Mouse (Mus musculus) small intestine, adult 2 months (tissue): ENCODE measurements at regions not wholly inside any gene's neighbourhood (a gene's known extent, or its start where the extent isn't known, plus 50 kb on each side); places are given as distances from the start of the nearest gene placed in this dataset.

ENCODE experiments used
- H3K27ac ChIP-seq: fragments of 200-500 bp; 2 replicates; pipeline ENCODE4 v1.5.1; 2012; ENCODE audit warnings: low read depth, low read length, control low read depth, inconsistent platforms; ENCODE audit not compliant: insufficient read depth
- H3K27me3 ChIP-seq: fragments of 200-500 bp; 2 replicates; pipeline ENCODE4 v1.6.1; 2012; ENCODE audit warnings: mild to moderate bottlenecking, moderate library complexity, low read length, inconsistent platforms; ENCODE audit not compliant: control insufficient read depth, insufficient read depth
- H3K36me3 ChIP-seq: fragments of 200-500 bp; 2 replicates; pipeline ENCODE4 v1.6.1; 2012; ENCODE audit warnings: mild to moderate bottlenecking, low read length, control low read depth, inconsistent platforms; ENCODE audit not compliant: control insufficient read depth, insufficient read depth
- H3K4me1 ChIP-seq: fragments of 200-500 bp; 2 replicates; pipeline ENCODE4 v1.6.1; 2012; ENCODE audit warnings: low read length, inconsistent platforms, mixed read lengths; ENCODE audit not compliant: control insufficient read depth, insufficient read depth, insufficient read length
- H3K4me3 ChIP-seq: fragments of 200-500 bp; 2 replicates; pipeline ENCODE4 v1.5.1; 2012; ENCODE audit warnings: low read depth, mild to moderate bottlenecking, control low read depth, inconsistent platforms, low read length, moderate library complexity
- CTCF ChIP-seq: fragments of 200-500 bp; IDR thresholded peaks from 2 replicates; pipeline ENCODE4 v1.5.1; 2012; ENCODE audit warnings: low read depth, mild to moderate bottlenecking, control low read depth, inconsistent platforms, low read length, moderate library complexity, mixed read lengths; ENCODE audit not compliant: insufficient replicate concordance, insufficient read length; ENCODE audit errors: extremely low read depth
- POLR2A ChIP-seq: fragments of 200-500 bp; IDR thresholded peaks from 2 replicates; pipeline ENCODE4 v1.6.1; 2012; ENCODE audit warnings: low read depth, mild to moderate bottlenecking, control low read depth, inconsistent platforms, low read length, moderate library complexity
- WGBS: fragments of 180-500 bp; shearing (Covaris S2); methylation state at CpG from one replicate; pipeline ENCODE4 v1.1.7; 2018; 5-methylcytosine and 5-hydroxymethylcytosine counted together

DNA sequence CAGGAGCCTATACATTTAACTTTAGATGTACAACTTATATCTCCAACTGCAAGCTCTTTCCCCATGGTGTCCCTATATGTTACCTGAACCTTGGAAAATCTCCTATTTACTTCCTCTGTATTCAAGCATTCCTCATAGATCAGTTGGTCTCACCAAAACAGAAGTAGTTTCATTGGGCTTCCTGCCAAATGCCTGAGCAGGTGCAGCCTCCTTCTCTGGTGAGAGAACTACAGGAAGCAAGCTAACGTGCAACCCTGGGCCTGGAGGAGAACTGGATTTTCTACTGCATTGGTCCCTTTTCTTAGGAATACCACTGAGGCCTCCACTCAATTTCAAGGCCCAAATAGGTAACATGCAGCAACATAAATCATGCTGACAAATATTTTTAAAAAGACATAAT, 400.6 kb upstream of the Actbl2 start:
- no peaks in the 10 kb centered on the region for H3K36me3 ChIP-seq
- no peaks in the 10 kb centered on the region for H3K4me1 ChIP-seq
- TF ChIP-seq CTCF, result no peak
- no peak for TF ChIP-seq POLR2A
- 25% methylated on average over 1 of the region's 1 CpGs for WGBS
- no peak overlapping the region for H3K4me3 ChIP-seq
- H3K27ac ChIP-seq, result no peak overlapping the region
- H3K27me3 ChIP-seq, result no peaks in the 10 kb centered on the region

DNA sequence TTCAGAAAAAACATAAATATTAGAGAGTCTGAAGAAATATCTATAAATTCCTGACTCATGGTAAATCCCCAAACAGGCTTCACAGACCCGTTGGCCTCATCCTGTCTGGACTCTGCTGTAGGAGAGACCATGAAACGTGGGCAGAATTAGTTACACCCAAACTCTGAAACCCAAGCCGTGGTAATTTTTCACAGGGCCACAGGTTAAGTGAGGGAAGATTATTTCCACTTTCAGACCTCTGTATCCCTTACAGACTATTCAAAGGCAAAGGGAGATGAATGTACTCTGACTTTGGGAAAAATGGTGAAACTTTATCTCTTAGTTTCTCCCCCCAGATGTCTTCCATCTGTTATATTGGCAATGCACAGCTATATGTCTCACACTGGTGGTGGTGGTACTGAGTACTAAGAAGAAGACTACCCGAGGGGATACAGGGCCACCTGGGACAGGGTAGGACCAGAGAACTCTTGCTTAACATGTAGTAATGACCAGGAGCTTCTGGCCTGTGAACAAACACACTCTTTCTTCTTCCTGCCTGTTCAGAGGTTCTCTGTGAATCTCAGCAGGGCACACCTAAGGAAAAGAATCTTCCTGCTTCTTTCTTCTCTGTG, 388.8 kb upstream of the Actbl2 start:
- no peaks in the 10 kb centered on the region for H3K36me3 ChIP-seq
- H3K27me3 ChIP-seq, result no peaks in the 10 kb centered on the region
- WGBS, result 80% methylated on average over 4 of the region's 4 CpGs
- no peak overlapping the region for H3K4me3 ChIP-seq
- TF ChIP-seq POLR2A (no peak), CTCF (no peak)
- H3K4me1 ChIP-seq, result no peaks in the 10 kb centered on the region
- H3K27ac ChIP-seq, result no peak overlapping the region

DNA sequence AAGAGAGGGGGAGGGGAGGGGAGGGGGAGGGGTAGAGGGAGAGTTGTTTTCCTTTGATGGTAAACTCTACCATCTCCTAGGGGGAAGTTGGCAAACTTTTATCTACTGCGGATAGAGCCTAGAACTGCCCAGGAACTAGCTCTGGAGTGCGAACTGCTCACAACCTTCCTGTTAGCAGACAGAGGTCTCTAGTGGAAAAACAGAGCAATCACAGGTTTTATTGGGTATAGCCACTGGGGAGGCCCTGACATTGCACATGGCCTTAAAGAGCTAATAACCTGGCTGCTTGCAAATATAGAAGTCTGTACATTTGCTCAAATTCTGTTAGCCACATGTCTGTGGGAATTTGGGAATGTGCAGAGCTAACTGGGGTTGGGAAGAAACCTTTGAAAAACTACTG, 388.1 kb upstream of the Actbl2 start:
- no peak for TF ChIP-seq CTCF
- TF ChIP-seq POLR2A, result no peak
- Histone ChIP-seq H3K4me3 (no peak overlapping the region), H3K4me1 (no peaks in the 10 kb centered on the region), H3K36me3 (no peaks in the 10 kb centered on the region), H3K27me3 (no peaks in the 10 kb centered on the region), H3K27ac (no peak overlapping the region)
- WGBS, result 19% methylated on average over 2 of the region's 2 CpGs

DNA sequence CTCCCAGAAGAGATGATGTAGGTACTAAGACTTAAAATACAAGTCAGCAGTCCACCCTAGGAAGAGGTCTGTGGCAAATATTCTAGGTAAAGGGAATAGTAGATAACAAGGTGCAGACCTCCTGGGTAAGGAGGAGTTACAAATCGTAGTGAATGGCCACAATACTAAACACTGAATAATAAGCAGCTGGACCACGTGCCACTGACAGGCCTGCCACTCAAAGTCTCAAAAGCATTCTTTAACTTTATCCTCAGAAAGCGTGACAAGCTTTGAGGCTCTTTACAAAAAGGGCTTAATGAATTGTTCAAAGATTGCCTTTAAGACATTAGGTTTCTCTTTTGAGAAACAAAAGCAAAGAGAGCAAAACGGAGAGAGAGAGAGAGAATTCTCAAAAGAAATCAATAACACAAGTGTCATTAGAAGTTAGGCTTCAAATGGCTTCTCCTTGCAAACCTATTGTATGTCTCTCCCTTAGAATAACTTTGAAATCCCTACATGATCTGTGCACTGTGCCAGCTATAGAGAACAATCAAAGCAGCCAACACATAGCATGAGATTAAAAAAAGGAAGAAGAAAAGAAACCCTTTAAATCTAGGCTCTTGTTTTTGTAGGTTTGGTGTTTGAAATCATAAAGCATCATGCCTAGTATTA, 383.6 kb upstream of the Actbl2 start:
- WGBS, result 78% methylated on average over 4 of the region's 4 CpGs
- Histone ChIP-seq H3K4me1 (no peaks in the 10 kb centered on the region), H3K36me3 (no peaks in the 10 kb centered on the region), H3K27ac (no peak overlapping the region), H3K27me3 (no peaks in the 10 kb centered on the region), H3K4me3 (no peak overlapping the region)
- TF ChIP-seq POLR2A, result no peak
- no peak for TF ChIP-seq CTCF

DNA sequence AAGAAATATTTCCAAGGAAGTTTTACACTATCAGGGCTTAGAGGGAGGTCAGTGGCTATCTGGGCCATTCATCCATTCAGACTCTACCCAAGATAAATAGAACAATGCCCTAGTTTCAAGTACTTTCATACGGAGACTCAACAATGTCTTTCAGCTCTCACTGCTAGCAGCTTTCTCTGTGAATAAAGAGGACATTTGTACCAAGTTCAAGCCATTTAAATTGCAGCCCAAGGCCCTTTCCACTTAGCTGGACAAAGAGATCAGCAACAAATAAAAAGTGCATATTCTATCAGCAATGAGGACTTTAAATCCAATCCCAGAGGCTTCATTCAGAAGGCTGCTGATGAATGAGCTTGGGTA, 383.1 kb upstream of the Actbl2 start:
- Histone ChIP-seq H3K27ac (no peak overlapping the region), H3K4me1 (no peaks in the 10 kb centered on the region), H3K4me3 (no peak overlapping the region), H3K36me3 (no peaks in the 10 kb centered on the region), H3K27me3 (no peaks in the 10 kb centered on the region)
- WGBS, result 51% methylated on average over 1 of the region's 1 CpGs
- TF ChIP-seq CTCF (no peak), POLR2A (no peak)

DNA sequence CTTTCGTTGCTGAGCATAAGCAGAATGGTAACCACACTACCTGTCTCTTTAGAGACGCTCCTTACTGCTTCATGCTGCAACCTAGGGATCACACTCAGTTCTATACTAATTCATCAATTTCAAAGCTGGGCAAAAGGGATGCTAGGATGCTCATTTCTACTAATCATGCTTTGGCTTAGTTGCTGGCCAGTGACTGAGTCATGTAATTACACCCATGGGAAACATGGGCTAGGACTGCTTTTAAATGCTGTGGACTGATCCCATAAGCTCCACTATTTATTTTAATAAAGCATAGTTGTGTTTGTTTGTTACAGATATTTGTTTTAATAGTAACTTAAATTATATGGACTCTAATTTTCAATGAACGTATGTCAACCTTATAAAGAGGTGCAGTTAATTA, 373.2 kb upstream of the Actbl2 start:
- TF ChIP-seq CTCF (no peak), POLR2A (no peak)
- no peaks in the 10 kb centered on the region for H3K4me1 ChIP-seq
- no peak overlapping the region for H3K27ac ChIP-seq
- H3K27me3 ChIP-seq, result no peaks in the 10 kb centered on the region
- 88% methylated on average over 3 of the region's 3 CpGs for WGBS
- H3K4me3 ChIP-seq, result no peak overlapping the region
- no peaks in the 10 kb centered on the region for H3K36me3 ChIP-seq

DNA sequence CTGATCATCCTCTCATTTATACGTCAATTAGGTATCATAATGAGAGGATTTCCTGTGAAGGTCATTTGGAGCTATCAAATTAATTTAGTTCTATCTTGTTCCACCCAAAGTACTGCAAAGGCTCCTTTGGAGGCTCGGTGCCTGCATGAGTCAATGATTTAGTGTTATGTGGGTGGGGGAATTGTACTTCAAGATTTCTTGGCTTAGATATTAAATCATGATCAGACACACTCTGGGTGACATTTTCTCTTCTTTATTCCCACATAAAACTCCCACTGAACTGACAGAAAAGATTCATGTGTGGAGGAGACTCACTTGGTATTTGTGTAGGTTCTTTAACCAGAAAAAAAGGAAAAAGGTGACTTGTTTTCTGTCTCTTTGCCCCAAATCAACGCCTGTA, 372.6 kb upstream of the Actbl2 start:
- TF ChIP-seq CTCF (no peak), POLR2A (no peak)

DNA sequence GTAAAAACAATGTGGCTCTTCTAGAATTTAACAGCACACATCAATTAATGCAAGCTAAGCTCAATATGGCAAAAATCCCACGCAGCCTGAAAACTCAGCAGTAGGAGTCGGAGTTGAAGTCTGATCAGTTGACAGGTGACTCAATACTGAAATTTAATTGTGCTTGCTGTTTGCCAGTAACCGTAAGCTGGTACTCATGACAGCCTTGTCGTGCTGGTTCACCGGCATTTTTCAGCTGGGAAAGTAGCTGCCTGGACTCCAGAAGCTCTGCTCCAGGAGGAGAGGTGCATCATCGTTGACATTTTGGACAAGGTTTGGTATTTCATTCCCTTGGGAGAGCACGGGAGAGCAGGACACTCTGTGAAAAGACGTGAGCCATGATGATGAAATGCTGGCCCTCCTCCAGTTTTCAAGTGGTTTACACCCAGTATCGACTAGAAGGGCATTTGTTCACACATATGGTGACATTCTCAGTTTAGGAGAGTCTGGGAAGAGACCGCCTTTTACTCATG, 372.1 kb upstream of the Actbl2 start:
- no peak overlapping the region for H3K4me3 ChIP-seq
- no peak overlapping the region for H3K27ac ChIP-seq
- no peaks in the 10 kb centered on the region for H3K4me1 ChIP-seq
- no peaks in the 10 kb centered on the region for H3K36me3 ChIP-seq
- TF ChIP-seq CTCF, result no peak
- TF ChIP-seq POLR2A, result no peak
- no peaks in the 10 kb centered on the region for H3K27me3 ChIP-seq
- WGBS, result 65% methylated on average over 10 of the region's 10 CpGs

More for the DNA sequence above, 372.6 kb upstream of the Actbl2 start:
- Histone ChIP-seq H3K4me1 (no peaks in the 10 kb centered on the region), H3K27me3 (no peaks in the 10 kb centered on the region), H3K4me3 (no peak overlapping the region), H3K36me3 (no peaks in the 10 kb centered on the region), H3K27ac (no peak overlapping the region)
- 75% methylated on average over 3 of the region's 3 CpGs for WGBS
